Mouse (Mus musculus) heart, adult 11 months (tissue): ENCODE measurements around the gene Mrpl49.

ENCODE experiments used
- DNase-seq: peaks from one replicate; pipeline ENCODE4 v3.0.0; 2022

Mrpl49 gene

DNA sequence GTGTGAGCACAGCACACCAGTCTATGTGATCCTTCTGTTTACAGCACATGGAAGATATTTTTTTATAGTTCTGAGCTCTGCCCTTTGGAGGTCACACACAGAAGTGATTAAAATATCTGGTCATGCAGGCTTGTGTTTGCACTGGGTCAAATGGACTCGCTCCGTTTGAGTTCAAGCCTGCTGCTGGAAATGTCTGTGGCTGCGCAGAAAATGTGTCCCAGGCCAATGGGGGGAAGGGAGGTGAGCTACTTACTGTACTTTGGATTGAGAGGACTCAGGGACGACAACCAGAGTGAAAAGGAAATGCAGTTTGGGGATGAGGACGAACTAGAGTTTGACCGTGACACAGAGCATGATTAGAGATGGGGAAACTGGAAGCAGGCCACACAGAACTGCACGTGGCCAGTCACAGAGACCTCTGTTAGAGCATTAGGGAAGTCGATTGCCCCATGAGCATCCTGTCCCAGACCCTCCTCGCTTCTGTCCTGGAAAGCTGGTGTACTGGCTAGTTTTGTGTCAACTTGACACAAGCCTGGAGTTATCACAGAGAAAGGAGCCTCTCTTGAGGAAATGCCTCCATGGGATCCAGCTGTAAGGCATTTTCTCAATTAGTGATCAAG lies 21.5 kb downstream of the Mrpl49 start:
- no peak for DNase-seq

DNA sequence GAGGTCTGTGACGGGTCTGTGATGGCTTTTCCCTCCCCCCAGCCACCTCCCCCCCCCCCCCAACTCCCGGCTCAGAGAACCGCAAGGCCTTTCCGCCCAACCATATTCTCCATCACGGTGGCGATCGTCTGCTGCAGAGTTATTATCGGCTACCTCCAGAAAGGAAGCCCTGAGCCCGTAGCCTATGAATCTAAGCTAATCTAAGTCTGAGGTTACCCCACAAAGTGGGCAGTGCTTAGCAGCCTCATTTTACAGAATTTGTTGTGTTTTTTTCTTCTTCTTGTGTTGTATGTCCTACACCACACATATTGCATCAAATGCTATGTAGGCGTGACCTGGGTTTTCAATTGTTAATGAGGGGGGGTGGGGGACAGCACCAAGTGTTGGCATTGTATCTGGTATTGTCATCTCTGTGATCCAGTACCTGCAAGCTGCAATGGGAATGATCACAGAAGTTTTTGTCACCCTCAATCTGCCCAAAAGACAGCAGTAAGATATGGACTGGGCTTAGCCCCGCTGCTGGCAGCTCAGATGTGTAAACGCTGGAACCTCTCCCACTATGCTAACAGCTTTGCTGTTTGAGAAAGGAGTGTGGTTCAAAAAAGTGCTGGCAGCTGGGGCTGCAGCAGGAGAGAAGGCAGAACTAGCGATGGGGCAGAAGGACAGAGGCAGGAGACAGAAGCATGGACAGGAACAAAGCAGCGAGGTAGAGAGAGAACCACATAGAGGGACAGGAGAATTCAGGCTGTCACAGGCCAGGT lies 26.9 kb downstream of the Mrpl49 start:
- DNase-seq: no peak

DNA sequence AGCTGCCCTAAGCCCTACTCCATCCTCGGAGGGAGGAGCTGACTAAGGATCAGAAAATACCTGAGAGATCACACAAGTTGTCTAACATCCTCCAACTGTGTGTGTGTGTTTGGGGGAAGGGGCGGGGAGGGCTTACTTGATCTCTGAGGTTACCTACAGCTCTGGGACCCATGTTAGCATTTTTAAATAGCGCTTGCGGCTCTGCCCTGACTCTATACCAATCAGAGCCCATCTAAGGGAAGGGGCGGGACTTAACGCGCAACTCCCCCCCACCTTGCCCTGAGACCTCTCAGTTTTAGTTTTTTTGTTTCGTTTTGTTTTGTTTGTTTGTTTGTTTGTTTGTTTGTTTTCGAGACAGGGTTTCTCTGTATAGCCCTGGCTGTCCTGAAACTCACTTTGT lies 28.2 kb downstream of the Mrpl49 start:
- DNase-seq: no peak

DNA sequence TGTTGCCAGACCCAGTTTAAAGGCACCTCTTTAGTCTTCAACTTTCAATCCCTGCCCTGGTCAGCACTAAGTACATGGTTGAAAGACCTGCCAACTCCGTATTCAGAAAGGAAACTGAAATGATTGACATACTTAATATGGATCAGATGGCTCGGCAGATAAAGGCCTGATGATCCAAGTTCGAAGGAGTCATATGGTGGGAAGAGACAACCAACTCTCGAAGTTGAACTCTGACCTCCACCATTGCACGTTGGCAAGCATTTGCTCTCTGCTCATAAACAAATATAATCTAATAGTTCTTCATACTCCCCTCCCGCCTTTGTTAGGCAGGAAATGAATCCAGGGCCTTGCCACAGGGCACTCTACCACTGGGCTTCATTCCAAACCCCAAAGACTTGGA lies 28.6 kb downstream of the Mrpl49 start:
- no peak for DNase-seq

DNA sequence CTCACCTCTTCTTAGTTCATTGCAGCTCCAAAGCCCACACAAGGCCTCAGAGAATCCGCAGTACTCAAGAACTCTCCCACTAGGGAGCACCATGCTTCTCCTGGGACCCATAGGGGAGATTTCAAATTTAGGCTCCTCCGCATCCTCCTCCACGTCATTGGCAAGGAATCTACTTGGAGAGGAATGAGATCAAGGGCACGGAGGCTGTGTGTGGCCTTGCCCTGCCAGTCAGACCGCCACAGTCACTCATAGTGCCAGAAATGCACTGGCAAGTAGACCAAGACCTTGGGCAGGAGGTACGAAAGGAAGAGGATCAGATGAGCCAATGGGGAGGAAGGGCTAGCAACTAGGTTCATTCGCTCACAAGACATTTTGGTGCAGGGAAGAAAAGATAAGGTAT lies 33.7 kb downstream of the Mrpl49 start:
- no peak for DNase-seq

DNA sequence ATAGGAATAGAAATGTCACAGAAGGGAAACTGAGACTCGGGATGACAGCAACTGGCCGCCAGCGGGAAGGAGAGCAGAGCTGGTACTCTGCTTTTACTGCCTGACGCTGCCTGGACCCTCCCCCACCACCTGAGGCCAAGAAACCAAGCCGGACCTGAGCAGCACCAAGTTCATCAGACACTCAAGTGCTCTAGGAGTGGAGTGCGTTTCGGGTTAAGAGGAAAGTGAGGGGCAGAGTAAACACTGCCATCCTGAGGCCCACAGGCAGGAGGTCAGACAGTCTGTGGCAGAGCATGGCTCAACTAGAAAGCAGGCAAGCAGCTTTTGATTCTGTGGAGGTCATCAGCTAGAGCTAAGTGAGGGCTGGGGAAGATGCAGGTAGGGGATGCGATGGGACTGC lies 34.5 kb downstream of the Mrpl49 start:
- DNase-seq: no peak

DNA sequence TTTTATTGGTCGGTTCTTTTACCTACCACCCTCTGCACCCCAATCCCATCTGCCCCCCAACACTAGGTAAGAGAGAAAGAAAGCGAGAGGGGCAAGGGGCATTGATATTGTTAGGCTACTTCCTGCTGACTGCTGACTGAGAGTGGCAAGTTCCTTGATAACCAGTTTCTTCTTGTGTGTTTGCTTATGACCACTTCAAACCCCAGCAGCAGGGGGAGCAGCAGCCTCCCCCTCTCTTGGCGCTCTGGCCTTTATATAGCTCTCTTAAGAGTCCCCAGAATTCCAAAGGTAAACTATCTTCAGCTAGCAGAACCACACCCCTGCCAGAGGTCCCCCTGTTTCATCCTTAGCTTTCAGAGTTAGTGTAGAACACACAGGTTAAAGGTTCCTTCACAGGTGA lies 37.3 kb downstream of the Mrpl49 start:
- DNase-seq: no peak

DNA sequence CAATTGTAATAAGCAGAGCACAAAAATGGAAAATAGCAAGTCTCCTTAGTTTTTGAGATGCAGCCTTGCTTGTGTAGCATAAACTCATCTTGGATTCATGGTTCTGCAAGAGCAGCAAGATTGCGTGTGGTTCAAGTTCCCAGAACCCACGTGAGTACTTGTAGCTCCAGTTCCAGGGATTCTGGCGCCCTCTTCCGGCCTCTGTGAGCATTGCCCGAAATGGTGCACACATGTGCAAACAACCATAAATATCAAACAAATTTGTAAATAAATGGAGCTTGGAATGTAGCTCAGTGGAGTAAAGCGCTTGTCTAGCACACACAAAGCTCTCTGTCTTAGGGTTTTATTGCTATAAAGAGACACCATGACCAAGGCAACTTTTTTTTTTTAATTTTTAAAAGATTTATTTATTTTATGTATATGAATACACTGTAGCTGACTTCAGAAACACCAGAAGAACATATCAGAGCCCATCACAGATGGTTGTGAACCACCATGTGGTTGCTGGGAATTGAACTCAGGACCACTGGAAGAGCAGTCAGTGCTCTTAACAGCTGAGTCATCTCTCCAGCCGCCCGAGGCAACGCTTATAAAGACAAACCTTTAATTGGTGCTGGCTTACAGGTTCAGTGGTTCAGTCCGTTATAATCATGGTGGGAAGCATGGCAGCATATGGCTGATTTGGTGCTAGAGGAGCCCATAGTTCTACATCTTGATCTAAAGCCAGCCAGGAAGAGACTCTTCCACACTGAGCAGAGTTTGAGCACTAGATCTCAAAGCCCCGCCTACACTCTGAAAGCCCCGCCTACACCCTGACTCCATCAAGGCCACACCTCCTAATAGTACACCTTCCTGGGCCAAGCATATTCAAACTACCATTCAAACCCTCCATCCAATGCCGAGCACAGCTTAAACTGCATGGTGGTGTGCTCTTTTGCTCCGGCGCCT lies 39.2 kb downstream of the Mrpl49 start:
- DNase-seq: peak; percentile 96

DNA sequence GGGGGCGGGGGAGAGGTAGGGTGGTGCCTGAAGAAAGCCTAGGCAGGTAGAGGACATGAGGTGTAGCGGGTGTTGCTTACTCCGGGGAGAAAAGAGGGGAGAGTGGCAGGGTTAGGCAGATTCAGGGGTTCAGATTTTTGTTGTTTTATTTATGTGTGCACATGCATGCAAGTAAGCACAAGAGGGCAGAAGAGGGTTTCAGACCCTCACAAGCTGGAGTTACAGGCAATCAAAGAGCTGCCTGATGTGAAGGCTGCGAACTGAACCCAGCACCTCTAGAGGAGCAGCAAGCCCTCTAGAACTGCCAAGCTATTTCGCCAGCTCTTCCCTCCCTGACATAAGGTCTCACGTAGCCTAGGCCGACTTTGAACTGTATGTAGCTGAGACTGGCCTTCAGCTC lies 41.1 kb downstream of the Mrpl49 start:
- no peak for DNase-seq

DNA sequence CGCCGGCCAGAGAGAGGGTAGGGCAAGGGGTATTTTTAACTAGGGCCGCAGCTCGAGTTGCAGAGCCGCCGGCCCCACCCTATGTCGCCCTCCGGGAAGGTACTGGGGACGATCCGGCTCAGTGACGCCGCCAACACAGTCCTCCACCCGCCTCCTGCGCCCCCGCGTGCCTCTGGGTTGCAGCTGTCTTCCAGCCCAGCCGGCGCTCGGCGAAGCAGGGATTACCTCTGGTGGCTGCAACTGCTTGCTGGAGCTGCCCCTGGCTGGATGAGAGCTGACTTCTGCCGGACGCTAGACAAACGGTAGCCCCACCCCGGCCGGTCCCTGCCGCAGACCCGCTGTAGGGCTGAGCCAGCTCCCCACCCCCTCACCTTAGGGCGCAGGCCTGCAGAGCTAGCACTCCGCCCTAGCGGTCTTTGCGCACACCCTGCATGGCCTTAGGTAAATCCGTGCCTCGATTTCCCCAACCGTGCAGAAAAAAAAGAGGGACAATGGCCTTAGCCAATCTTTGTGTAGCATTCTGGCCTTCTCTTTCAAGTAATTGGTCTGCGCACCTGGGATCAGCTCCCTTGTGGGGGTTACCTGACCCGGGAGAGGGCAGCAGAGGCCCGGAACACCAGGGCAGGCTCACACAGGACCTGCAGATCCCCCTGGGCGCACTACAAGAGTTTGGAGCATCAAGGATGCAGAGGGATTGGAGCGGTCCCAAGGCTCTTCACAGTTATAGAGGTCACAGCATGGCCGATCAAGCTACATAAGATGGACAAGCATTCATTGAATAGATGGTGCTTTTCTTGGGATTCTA lies 41.9 kb downstream of the Mrpl49 start, which contains the start of gene Capn1:
Capn1 (minus strand) TSS at position 387 of the 805 bp plus-strand sequence.
- DNase-seq: peak; percentile 98

DNA sequence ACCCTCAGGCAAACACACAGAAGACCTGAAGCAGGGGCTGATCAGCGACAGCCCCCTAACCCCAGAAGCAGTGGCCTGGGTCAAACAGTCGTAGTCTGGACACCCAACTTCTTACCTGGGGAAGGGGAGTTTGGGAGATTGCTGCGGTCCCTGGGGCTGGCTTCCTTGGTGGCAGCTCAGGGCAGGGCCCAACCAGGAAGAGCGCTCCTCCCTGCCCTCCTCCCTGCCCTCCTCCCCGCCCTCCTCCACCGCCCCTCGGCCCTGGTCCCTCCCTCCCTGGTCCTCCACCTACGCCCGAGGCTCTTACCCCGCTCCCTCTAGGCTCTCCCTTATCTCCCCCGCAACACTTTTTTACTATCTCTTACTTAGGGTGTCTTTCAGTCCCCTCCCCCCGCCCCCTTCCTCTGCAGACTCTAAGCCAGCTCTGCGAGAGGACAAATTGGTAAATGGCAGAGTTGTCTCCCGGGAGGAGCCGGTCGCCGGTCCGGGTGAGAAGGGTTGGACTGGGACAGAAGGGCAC lies 42.5 kb downstream of the Mrpl49 start:
- peak; percentile 97 for DNase-seq

DNA sequence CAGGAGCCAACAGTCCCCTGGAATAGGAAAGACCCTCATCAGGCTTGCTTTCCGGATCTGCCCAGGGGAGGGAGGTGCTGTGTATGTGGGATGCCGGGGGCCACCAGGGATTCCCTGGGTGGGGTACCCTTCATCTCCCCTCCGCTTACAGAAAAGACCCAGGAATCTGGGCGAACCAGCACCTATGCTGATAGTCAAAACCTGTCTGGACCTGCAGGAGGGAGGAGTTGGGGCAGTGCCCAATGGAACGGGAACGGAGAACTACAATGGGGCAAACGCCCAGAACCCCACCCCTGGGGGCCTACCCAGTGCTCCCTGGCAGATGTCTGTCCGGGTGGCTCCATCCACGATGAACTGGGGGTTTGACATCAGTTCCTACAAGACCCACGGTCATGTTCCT lies 43.9 kb downstream of the Mrpl49 start:
- no peak for DNase-seq

DNA sequence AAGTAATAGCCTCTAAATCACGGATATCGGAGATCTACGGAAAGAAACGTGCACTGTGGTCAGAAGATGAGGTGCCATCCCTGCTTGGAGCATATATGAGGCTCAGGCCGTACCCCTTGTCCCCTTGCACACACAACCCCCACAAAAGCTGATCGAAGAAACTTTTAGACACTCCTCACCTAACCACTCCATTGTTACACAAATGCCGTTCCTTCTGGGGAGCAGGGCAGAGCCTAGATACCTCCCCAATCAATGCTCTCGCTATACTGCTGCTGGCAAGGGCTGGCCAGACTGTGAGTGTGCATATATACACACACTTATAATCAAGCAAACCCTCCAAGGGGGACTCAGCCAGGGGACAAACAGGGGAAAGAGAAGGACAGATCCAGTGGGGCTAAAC lies 48.4 kb downstream of the Mrpl49 start:
- DNase-seq: no peak

DNA sequence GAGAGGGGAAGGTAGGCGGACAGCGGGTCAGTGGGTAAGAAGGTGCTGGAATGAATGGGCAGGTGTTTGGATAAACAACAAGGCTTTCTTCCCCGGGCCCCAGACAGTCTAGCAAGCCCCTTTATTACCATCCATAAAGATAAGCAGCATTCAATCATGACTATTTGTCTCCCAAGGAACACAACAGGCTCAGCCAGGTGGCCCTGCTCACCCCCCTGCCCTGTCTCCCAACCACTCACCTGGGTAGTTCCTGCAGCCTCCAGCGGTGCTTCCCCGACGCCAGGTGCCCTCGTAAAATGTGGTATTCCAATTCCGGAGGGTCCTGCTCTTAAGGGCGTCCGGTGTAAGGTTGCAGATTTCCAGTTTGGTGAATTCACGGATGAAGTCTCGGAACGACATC lies 50.6 kb downstream of the Mrpl49 start:
- no peak for DNase-seq

DNA sequence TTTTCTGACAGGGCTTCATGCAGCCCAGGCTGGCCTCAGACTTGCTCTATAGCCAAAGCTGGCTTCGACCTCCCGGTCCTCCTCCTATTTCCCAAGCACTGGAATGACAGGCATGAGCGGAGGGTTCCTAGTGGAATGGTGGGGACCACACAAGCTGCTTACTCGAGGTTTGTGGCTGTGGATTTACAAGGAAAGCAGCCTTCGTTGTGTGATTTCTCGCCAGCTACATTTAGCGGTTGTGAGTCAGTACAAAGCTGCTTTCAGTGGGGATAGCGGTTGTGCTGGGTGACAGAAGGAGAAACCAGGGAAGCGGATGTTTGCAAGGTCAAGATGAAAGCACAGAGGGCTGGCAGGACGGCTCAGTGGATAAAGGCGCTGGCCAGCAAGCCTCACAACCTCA lies 52.0 kb downstream of the Mrpl49 start:
- no peak for DNase-seq
